Mouse (Mus musculus): ENCODE data around the gene LTO1. TPM values are rescaled to one million over a fixed set of nuclear protein-coding genes. Genes with fewer than 3 reads are reported as not detected.

Gene LTO1
- total RNA-seq, 2 experiments from 2014 or later, result 27.0 to 27.2 TPM

Other genes with a start within 250 kb of the LTO1 start
- gene Ano1, start 163.1 kb upstream of the LTO1 start, total RNA-seq (2021), result 1 to 10 TPM; 2.5 to 4.1 TPM
- 1 to 10 TPM in 1 of 2 experiments, under 1 TPM in 1; 0.61 to 1.1 TPM for gene Fgf3, start 77.0 kb upstream of the LTO1 start, total RNA-seq (2021)
- not detected for gene Fgf4, start 67.7 kb upstream of the LTO1 start, total RNA-seq (2021)
- gene Fgf15, start 18.6 kb upstream of the LTO1 start, total RNA-seq (2021), result not detected
- gene Ccnd1, start 24.8 kb downstream of the LTO1 start, total RNA-seq (2021), result 10 to 100 TPM; 42.9 to 57.5 TPM

Measured in left cerebral cortex, adult 18-20 months (tissue).